Mouse (Mus musculus) fibroblast of lung, adult 2 months (primary cell): Measurements from ENCODE around the gene Bnip1.

Experiments used
- DNase-seq: peaks from one replicate; pipeline ENCODE4 v3.0.0-alpha.2; 2011; ENCODE audit warnings: low read depth

The Bnip1 gene

DNA sequence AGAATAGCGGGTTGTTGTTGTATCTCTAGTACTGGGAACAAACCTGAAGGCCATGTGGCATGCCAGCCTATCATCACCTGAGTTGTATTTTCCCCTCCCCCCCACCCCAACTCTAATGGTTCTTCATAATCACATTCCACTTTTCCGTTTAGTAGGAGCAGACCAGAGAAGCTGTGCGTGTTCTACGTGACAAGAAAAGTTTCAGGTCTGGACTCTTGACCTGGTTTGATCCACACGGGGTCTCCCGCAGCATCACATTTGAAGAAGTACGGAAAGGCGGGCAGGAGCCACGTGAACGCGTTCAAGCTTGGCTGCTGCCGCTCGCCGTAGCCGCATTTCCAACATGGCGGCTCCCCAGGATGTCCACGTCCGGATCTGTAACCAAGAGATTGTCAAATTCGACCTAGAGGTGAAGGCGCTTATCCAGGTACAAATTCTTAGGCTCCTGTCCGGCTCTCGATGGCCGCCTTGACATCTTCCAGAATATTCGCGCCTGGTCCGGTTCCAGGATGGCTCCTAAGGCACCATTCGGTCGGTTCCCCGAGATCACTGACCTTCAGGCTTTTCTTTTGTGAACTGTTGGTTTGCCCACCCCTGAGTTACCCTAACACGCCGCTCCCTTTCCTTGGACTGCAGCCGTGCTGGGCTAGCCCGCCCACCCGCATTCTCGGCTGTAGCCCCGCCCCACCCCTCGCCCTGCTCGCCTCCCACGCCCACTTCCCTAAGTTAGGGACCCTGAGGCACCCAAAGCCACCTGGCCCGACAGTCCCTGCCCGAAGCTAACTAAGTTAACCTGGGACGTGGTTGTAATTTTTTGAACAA lies at the start of gene Bnip1:
TSS of gene Bnip1 (plus strand) at position 317 of the 822 bp plus-strand sequence.
- no peak for DNase-seq

DNA sequence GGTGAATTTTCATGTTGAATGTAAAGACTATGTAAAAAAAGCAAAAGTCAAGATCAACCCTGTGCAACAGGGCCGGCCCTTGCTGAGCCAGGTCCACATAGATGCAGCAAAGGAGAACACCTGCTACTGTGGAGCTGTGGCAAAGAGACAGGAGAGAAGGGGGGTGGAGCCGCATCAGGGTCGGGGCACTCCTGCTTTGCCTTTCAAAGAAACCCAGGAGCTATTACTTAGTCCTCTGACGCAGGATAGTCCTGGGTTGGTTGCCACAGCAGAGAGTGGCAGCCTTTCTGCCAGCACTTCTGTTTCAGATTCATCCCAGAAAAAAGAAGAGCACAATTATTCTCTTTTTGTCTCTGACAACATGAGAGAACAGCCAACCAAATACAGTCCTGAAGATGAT lies 38.3 kb upstream of the Bnip1 start:
- DNase-seq, result no peak

DNA sequence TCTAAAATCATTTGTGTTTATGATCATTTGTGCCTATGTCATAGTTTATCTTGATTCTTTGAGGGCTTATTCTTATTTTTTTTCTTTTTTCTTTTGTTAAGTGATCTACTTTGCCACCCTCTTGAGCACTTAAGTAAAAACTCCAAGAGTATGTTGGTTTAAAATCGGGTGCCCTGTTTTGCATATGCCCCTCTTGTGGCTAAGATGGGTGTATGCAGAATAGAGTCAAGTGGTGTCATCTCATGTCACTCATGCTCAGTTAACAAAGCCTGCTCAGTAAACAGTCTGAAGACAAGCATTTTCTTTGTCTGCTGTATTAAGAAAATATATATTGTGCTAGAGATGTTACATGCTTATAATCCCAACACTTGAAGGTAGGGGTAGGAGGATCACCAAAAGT lies 37.6 kb upstream of the Bnip1 start:
- DNase-seq, result no peak

DNA sequence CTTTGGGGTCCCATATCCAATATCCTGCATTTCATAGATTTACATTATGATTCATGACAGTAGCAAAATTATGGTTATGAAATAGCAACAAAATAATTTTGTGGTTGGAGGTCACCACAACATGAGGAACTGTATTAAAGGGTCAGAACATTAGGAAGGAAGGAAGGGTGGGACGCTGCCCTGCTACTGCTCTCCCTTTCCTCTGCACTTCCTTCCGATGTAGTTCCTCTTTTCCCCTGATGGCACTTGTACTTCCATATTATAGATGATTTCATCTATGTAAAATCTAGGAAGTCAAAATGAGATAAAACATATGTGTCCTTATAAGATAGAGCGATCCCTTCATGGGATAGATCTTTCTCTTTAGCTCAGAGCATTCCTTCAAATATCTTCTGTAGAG lies 30.9 kb upstream of the Bnip1 start:
- no peak for DNase-seq

DNA sequence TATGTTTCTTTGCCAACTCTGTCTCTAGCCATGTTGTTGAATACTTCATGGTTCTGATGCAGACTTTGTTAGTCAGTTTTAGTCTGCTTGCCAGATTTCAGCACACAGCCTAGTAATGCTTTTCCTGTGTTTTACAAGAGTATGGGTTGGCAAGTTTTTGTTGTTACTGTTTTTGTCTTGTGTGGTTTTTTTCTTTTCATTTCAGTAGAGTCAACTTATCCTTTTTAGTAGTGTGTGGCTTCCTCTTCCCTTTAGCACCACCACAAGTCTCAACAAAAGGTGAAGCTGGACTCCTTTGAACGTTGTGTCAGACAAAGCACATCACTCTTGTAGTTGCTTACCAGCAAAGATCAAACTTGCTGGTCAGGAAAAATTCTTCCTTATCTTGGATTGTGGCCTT lies 28.6 kb upstream of the Bnip1 start:
- no peak for DNase-seq

DNA sequence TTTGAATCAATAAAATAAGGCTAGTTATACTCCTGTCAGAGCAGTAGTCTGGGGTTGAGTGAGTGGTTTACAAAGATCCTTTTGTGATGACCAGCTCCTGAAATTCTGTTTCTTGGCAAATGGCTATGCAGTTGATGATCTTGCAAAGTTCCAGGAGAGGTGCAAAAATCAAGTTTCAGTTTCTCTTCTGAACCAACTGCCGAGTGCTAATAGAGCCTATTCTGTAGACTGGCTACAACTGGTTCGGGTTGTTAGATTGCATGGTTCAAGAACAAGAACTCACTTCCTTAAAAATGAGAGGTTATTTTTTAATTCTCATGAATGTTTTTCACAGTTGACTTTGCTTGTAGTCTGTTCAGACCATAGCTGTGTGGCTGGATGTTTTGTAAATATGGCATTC lies 27.4 kb upstream of the Bnip1 start:
- DNase-seq, result peak; percentile 19

DNA sequence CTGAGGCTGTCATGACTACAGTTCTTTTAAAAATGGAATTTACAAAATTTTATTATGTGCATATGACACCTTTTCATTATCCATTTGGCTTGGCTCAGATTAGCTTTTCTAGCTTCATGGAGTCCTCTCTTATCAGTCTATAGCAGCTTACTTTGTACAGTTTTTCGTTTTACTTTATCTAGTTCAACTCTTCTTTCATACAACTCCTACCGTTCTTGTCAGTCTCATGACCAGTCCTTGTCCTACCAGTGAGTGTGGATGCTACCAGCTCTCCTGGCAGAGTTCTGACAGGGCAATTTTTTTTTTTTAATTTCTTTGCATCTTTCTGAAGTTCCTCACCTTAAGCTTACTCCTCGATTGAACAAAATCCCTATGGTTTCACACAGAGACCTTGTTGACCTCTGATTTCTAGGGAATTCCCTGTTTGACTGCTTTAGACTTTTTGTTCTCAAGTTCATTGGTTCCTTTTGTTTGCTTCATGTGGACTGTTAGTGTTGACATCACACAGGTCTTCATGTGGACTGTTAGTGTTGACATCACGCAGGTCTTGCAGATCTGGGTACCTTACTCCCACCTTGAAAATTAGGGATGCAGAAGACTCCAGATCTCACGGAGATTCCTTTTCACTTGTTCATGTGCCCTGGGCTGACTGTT lies 13.6 kb upstream of the Bnip1 start:
- no peak for DNase-seq

DNA sequence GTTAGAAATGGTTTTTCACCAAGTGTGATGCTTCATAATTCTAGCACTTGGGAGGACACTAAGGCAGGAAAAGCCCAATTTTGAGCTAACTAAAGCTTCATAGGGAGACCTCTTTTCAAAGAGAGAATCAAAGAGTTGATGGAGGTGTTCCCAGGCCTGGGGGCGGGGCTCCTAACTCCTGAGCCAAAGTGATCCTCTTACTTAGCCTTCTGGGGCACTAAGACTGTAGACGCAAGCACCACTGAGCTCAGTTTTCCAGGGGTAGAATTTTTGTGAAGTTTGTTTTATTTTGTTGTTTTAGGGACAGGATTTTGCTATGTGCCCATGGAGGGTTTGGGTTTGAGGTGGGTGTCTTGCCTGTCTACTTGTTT lies 13.1 kb upstream of the Bnip1 start:
- no peak for DNase-seq

DNA sequence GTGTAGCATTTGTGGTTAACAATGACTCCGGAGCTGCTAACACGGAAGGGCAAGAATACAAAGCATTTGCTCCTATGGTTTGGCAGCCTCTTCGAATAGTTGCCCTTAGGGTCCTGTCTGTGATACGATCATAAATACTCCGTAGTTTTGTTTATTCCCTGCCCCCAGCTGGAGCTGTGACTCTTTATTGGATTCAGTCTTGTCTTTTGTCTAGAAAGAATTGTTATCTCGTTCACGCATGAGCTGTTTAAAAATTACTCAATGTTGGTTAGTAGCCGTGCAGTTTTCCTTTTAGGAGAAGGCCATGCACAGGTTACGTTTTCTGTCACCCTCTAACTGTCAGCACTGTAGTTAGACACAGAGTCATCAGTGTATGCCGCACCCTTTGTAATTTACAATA lies 4.7 kb upstream of the Bnip1 start:
- DNase-seq, result no peak

DNA sequence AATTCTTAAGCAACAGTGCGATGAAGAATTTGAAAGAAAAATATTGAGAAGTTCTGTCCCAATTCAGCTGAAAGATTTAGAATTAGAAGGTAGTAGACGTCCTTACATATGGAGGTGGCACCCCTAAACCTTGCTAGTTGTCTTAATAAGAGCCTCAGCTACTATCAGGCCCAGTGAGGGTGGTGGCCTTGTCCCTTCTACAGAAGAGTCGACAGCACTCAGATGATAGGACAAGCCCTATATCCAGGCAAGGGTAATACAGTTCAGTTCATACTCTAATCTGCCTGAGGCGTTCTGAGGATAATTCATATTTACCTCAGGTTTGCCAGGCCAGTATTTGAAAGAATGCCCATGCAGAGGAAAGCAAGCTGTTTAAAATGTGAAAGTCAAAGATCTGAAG lies 2.9 kb upstream of the Bnip1 start:
- DNase-seq, result no peak

DNA sequence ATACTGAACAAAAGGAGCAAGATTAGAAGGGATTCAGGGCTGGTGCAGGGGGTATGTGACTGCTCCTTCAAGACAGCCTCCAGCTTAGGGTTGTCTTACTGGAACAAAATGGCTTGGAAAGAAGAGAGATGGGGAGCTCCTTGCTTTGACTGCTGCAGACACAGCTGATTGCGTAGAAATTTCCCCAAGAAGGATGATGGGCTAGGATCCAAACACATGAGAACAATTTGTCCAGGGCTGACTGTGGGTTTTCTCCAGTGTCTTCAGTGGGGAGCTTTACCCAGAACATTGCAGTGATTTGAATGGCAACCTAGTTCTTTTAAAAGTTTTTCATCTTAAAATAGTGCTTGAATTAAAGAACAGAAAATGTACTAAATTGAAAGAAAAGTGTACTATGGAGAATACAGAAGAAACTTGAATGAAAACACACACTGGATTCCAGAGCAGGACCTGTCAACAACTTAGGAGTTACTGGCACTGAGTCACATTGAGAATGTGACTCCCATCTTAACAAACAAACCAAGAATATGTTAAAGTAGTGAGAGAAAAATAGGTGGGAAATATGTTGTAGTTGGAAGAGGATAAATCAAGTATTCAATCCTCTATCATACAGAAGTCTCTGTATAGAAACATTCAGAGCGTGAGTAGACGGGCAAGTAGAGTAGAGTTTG lies 2.3 kb upstream of the Bnip1 start:
- DNase-seq, result no peak

DNA sequence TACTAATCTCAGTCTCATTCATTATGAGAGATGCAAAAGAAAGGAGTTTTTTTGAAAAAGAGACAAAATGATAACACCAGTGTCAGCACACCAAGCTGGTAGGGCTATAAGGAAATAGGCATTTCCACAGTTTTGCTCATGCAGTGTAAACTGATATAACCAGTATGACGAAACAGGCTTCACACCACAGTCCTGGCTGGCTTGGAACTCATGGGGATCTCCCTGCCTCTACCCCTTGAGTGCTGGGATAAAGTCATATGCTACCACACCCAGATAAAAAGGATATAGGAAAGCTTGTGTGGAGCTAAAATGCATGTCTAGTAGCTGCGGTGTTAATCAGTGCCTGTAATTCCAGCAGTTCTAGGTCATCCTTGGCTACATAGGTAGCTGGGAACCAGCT lies 1.4 kb upstream of the Bnip1 start:
- no peak for DNase-seq

DNA sequence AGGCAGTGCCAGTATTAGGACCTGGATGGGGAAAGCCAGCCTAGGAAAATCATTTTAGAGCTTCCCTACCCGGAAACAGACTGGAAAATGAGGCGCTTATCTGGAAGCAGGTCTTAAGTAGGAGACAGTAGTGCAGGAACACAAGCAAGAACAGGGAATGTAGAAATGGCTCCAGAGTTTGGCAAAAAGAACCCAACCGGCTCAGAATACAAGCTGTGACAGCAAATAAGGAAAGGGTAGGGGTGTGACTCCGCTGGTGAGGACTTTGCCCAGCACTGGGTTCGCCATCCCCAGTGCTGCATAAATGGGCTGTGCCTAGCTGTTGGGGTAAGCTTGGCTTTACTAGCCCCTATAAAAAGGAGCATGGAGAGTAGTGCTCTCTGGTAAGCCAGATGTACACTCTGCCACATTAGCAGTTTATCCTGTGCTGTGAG lies 761 bp downstream of the Bnip1 start:
- no peak for DNase-seq

DNA sequence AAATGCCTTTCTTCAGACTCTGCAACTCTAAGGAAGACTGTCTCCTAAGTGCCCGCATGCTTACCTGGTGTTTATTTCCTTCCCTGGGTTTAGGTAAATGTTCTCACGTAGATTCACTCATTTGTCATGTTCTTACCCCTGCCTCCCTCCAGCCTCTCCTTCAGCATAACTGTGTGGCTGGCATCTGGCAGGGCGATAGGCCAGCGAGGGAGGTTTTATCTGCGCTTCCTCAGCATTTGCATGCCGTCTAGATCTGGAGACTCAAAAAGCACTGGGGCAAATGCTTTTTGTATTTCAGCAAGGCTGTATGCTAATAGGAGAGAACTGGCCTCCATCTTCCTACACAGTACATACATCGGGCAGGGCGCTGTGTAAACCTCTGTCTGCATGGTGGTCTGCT lies 3.7 kb downstream of the Bnip1 start:
- no peak for DNase-seq

DNA sequence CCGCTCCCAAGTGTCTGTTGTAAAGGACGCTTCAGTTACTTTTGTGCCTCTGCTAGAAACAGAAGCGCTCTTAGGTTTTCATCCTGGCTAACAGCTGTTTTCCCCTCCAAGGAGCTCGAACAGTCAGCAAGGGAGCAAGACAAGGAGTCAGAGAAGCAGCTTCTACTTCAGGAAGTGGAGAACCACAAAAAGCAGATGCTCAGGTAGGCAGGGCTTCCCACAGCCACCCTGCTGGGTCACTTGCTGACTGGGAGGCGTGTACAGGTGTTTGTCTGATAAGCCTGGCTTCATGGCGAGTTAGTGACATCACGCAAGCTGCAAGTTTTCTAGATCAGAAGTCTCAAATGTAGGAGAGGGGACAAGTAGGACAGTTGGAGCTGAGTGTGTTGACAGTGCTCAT lies 5.7 kb downstream of the Bnip1 start:
- DNase-seq, result no peak

DNA sequence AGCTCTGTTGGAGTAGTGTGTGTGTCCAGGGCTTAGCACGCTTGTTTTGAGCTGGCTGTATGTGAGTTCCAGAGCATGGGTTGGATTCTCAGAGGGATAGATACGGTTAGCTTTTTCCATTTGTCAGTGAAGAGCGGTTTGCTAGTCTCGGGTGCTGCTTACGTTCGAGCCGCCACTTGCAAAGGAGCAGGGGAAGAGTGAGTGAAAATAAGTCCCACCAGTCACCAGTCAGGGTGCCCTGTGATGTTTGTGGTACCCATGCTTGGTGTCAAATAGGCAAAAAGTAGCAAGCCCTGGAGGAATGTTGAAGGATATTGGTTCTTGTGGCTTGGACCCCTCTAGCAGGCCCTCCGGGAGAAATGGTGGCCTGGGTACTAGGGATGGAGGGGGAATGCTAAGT lies 8.1 kb downstream of the Bnip1 start:
- no peak for DNase-seq

DNA sequence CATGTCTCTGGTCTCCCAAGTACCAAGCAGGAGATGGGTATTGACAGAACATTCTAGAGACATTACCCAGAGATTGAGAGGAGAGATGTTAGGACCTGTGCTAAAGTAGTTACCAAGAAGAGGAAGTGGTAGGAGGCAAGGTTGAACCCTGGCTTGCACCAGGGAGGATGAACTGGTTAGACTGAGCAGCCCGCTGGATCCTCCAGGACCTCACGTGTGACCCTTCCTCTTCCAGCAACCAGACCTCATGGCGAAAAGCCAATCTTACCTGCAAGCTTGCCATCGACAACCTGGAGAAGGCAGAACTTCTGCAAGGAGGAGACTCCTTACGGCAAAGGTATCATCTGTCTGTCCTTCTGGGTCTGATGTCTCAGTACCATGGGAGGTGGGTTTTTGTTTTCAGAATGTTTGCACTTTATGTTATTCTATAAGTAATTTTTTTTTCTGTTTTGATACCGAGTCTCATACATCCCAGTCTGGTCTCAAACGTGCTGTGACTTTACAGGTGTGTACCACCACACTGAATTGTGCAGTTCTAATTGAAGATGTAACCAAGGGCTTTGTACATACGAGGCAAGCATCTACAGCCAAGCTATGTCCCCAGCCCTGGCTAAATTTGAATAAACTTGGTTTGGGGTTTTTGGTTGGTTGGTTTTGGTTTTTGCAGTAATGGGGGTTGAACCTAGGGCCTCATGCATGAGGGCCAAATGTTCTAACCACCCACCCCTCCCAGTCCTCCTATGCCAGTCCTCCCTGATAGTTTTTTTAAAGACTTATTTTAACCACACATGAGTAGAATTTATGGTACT lies 8.8 kb downstream of the Bnip1 start:
- DNase-seq, result no peak

DNA sequence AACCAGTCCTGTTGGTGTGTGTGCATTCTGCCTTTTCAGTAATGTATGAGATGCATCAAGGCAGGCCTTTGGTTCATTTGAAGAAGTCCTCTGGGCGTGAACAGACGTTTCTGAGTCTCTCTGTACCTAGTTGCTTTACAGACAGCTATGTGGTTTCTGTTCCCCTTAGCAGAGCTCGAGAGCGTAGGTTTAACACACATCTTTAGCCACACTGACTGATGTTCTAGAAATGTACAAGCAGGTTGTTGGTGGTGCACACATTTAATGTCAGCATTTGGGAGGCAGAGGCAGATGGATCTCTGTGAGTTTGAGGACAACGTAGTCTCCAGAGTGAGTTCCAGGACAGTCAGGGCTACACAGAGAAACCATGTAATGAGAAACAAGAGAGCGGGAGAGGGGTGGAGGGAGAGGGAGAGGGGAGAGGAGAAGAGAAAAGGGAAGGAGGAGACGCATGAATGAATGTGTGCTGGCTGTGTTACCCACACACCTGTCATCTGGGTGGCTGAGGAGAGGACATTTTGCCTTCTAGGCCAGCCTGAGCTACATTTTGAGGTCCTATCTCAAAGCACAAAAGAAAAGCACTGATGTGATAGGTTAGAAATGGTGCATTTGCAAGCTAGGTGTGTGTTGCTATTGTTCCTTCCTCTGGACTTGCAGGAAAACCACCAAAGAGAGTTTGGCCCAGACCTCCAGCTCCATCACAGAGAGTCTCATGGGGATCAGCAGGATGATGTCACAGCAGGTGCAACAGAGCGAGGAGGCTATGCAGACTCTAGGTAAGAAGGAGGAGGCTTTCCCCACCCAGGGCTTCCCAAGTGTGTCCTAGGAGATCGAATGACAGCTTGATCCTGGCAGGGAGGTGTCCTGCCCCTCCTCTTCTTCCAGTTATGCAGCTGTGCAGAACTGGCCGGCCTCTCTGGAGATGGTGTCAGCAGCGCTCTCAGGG lies 9.7 kb downstream of the Bnip1 start:
- no peak for DNase-seq

DNA sequence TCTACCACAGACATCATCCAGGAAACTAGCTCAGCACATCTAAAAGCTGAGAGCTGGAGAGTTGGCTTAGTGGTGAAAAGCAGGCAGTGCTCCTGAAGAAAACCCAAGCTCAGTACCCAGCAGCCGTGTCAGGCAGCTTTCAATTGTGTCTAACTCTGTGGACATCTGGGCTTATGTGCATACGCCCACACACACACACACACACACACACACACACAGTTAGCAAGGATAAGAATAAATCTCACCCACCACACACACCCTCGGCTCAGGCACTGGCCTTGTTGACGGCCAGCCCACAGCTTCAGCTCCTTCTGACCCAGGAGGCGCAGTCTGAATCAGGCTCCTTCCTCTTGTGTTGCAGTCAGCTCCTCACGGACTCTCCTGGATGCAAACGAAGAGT lies 10.7 kb downstream of the Bnip1 start:
- no peak for DNase-seq

DNA sequence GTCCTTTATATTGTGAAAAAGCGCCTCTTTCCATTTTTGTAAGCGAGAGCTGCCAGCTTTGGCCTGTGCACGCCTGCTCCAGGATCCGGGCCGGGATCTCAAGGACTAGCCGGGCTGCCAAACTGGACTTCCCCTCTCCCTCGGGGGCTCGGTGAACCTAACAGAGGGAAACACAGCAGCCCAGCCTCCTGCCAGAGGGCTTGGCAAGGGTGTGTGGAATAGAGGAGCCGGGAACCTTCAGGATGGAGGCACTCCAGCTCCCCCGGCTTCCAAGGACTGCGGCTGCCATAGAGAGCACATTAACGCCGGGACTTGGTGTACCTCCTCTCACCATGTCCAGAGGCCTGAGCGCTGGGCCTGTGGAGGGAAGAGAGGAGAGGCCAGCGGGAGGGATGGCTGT lies 11.2 kb downstream of the Bnip1 start:
- no peak for DNase-seq

DNA sequence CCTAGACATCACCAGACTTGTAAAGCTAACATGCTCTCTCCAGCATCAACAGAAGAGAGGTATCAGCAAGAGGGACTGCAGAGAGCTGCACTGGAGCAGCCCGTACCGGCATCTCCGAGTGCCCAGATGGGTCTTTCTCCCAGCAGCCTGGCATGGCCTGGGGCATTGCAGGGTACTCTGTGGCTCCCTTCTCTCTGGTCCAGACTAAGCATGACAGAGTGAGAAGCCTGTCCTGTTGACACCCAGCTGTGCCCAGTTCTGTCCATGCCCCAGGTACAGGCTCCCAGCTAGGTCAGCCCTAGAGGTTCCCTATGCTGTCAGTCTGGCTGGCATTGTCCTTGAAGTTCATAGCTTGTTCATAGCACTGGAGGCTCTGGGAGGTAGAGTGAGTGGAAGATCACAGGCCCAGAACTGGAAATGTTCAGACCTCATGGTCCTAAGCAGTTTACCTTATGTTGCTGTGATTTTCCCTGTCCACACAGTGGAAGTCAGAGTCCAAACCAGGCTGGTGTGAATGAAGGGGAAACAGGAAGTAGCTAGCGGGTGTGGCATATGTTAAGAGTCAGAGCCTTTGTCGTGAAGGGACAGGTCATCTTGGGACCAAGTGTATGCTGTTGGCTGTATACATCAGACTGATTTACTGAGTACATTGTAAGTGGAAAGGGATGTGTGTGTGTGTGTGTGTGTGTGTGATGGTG lies 12.4 kb downstream of the Bnip1 start:
- no peak for DNase-seq
